Mouse (Mus musculus) small intestine, adult 2 months (tissue): ENCODE data around the gene Kcnc3. TPM values are rescaled to one million over a fixed set of nuclear protein-coding genes. Genes with fewer than 3 reads are reported as not detected.

Experiments used
- H3K27ac ChIP-seq: fragments of 200-500 bp; 2 replicates; pipeline ENCODE4 v1.5.1; 2012; ENCODE audit warnings: low read depth, low read length, control low read depth, inconsistent platforms; ENCODE audit not compliant: insufficient read depth
- H3K27me3 ChIP-seq: fragments of 200-500 bp; 2 replicates; pipeline ENCODE4 v1.6.1; 2012; ENCODE audit warnings: mild to moderate bottlenecking, moderate library complexity, low read length, inconsistent platforms; ENCODE audit not compliant: control insufficient read depth, insufficient read depth
- H3K36me3 ChIP-seq: fragments of 200-500 bp; 2 replicates; pipeline ENCODE4 v1.6.1; 2012; ENCODE audit warnings: mild to moderate bottlenecking, low read length, control low read depth, inconsistent platforms; ENCODE audit not compliant: control insufficient read depth, insufficient read depth
- H3K4me1 ChIP-seq: fragments of 200-500 bp; 2 replicates; pipeline ENCODE4 v1.6.1; 2012; ENCODE audit warnings: low read length, inconsistent platforms, mixed read lengths; ENCODE audit not compliant: control insufficient read depth, insufficient read depth, insufficient read length
- H3K4me3 ChIP-seq: fragments of 200-500 bp; 2 replicates; pipeline ENCODE4 v1.5.1; 2012; ENCODE audit warnings: low read depth, mild to moderate bottlenecking, control low read depth, inconsistent platforms, low read length, moderate library complexity
- CTCF ChIP-seq: fragments of 200-500 bp; IDR thresholded peaks from 2 replicates; pipeline ENCODE4 v1.5.1; 2012; ENCODE audit warnings: low read depth, mild to moderate bottlenecking, control low read depth, inconsistent platforms, low read length, moderate library complexity, mixed read lengths; ENCODE audit not compliant: insufficient replicate concordance, insufficient read length; ENCODE audit errors: extremely low read depth
- POLR2A ChIP-seq: fragments of 200-500 bp; IDR thresholded peaks from 2 replicates; pipeline ENCODE4 v1.6.1; 2012; ENCODE audit warnings: low read depth, mild to moderate bottlenecking, control low read depth, inconsistent platforms, low read length, moderate library complexity
- WGBS: fragments of 180-500 bp; shearing (Covaris S2); methylation state at CpG from one replicate; pipeline ENCODE4 v1.1.7; 2018; 5-methylcytosine and 5-hydroxymethylcytosine counted together
- polyA plus RNA-seq: library from polyadenylated mRNA; depleted of rRNA; stranded (reverse); fragments of >200 nt; gene quantifications from 2 replicates; pipeline ENCODE4 v1.2.3, GENCODE M21; 2012; rRNA removed

Kcnc3 gene
- polyA plus RNA-seq, 1 experiment = 3.1 TPM

GRCm38 (mm10) chr7:44647729-44648128 is 57.3 kb downstream of the Kcnc3 start:
- Histone ChIP-seq H3K27ac (peak overlapping the region; percentile 46), H3K4me1 (no peaks in the 10 kb centered on the region), H3K36me3 (peaks cover 67% of the 10 kb centered on the region), H3K27me3 (no peaks in the 10 kb centered on the region), H3K4me3 (no peak overlapping the region)
- 24% methylated on average over 10 of the region's 10 CpGs for WGBS
- no peak for TF ChIP-seq POLR2A
- TF ChIP-seq CTCF = no peak

- Histone ChIP-seq H3K36me3 (peaks cover 66% of the 10 kb centered on the region), H3K27ac (peak overlapping the region; percentile 64), H3K4me3 (no peak overlapping the region), H3K4me1 (no peaks in the 10 kb centered on the region), H3K27me3 (no peaks in the 10 kb centered on the region)
- 79% methylated on average over 8 of the region's 8 CpGs for WGBS
- no peak for TF ChIP-seq CTCF
- no peak for TF ChIP-seq POLR2A
Measured at GRCm38 (mm10) chr7:44649094-44649610, 58.7 kb downstream of the Kcnc3 start.

GRCm38 (mm10) chr7:44649990-44650389 is 59.5 kb downstream of the Kcnc3 start:
- no peaks in the 10 kb centered on the region for H3K4me1 ChIP-seq
- no peak overlapping the region for H3K4me3 ChIP-seq
- 19% methylated on average over 4 of the region's 4 CpGs for WGBS
- H3K27me3 ChIP-seq = no peaks in the 10 kb centered on the region
- H3K27ac ChIP-seq = no peak overlapping the region; the same call in 1 of the 2 replicates
- TF ChIP-seq POLR2A = no peak
- TF ChIP-seq CTCF = peak; percentile 81; the same call in 1 of the 2 replicates
- peaks cover 67% of the 10 kb centered on the region for H3K36me3 ChIP-seq

GRCm38 (mm10) chr7:44651416-44651815 is 61.0 kb downstream of the Kcnc3 start:
- Histone ChIP-seq H3K27ac (no peak overlapping the region), H3K4me3 (no peak overlapping the region), H3K27me3 (no peaks in the 10 kb centered on the region), H3K4me1 (no peaks in the 10 kb centered on the region), H3K36me3 (peaks cover 69% of the 10 kb centered on the region)
- TF ChIP-seq POLR2A = no peak
- no peak for TF ChIP-seq CTCF
- 71% methylated on average over 7 of the region's 7 CpGs for WGBS

GRCm38 (mm10) chr7:44653773-44654172 is 63.3 kb downstream of the Kcnc3 start:
- H3K27ac ChIP-seq = no peak overlapping the region
- no peak overlapping the region for H3K4me3 ChIP-seq
- 62% methylated on average over 8 of the region's 8 CpGs for WGBS
- TF ChIP-seq CTCF = peak; percentile 49; the same call in 1 of the 2 replicates
- TF ChIP-seq POLR2A = no peak
- H3K4me1 ChIP-seq = no peaks in the 10 kb centered on the region
- H3K36me3 ChIP-seq = peaks cover 77% of the 10 kb centered on the region
- no peaks in the 10 kb centered on the region for H3K27me3 ChIP-seq

Other genes starting within 250 kb of the Kcnc3 start
- 1.1 and 1.8 TPM in 2 replicates for gene Syt3, start 206.6 kb upstream of the Kcnc3 start, polyA plus RNA-seq
- 0.43 TPM in 1 of 2 replicates, not detected in the other for gene 1700008O03Rik, start 204.8 kb upstream of the Kcnc3 start, polyA plus RNA-seq
- gene Lrrc4b, start 161.6 kb upstream of the Kcnc3 start, polyA plus RNA-seq = 1.1 TPM in 2 replicates
- 2.2 and 3.2 TPM in 2 replicates for gene Aspdh, start 125.3 kb upstream of the Kcnc3 start, polyA plus RNA-seq
- 85.6 and 99.2 TPM in 2 replicates for gene Josd2, start 122.7 kb upstream of the Kcnc3 start, polyA plus RNA-seq
- gene Emc10, start 94.1 kb upstream of the Kcnc3 start, polyA plus RNA-seq = 157 and 256 TPM in 2 replicates
- gene Fam71e1, start 94.1 kb upstream of the Kcnc3 start, polyA plus RNA-seq = 0.88 and 2.0 TPM in 2 replicates
- 0.13 TPM in 2 replicates for gene Mybpc2, start 66.0 kb upstream of the Kcnc3 start, polyA plus RNA-seq
- 8.6 and 18.7 TPM in 2 replicates for gene Spib, start 58.6 kb upstream of the Kcnc3 start, polyA plus RNA-seq
- 27.3 and 46.9 TPM in 2 replicates for gene Pold1, start 41.8 kb upstream of the Kcnc3 start, polyA plus RNA-seq
- gene Nr1h2, start 36.7 kb upstream of the Kcnc3 start, polyA plus RNA-seq = 174 and 295 TPM in 2 replicates
- gene Napsa, start 18.3 kb upstream of the Kcnc3 start, polyA plus RNA-seq = 6.4 and 11.1 TPM in 2 replicates
- 196 and 563 TPM in 2 replicates for gene Myh14, start 80.2 kb downstream of the Kcnc3 start, polyA plus RNA-seq
- not detected in 2 replicates for gene Izumo2, start 118.1 kb downstream of the Kcnc3 start, polyA plus RNA-seq
- 20.4 and 40.3 TPM in 2 replicates for gene Vrk3, start 157.7 kb downstream of the Kcnc3 start, polyA plus RNA-seq
- gene Zfp473, start 160.4 kb downstream of the Kcnc3 start, polyA plus RNA-seq = 0.08 and 0.19 TPM in 2 replicates
- 30.9 and 53.3 TPM in 2 replicates for gene Nup62, start 225.4 kb downstream of the Kcnc3 start, polyA plus RNA-seq
- gene Il4i1, start 225.7 kb downstream of the Kcnc3 start, polyA plus RNA-seq = 8.0 and 13.8 TPM in 2 replicates
- gene Atf5, start 226.0 kb downstream of the Kcnc3 start, polyA plus RNA-seq = 83.9 and 102 TPM in 2 replicates